Mouse (Mus musculus) midbrain, postnatal 0 days (tissue): ENCODE measurements around the gene Gm20390. TPM values are rescaled to one million over a fixed set of nuclear protein-coding genes. Genes with fewer than 3 reads are reported as not detected.
"Not testable (repeated sequence)": the region's sequence is repeated elsewhere in the genome, so short reads cannot be mapped to it uniquely, and the experiment has no call there.

Experiments used
- ATAC-seq: fragments of 200-750 bp; cut with Nextera tagmentation; 2 replicates; pipeline ENCODE4 v1.8.0; 2017; ENCODE audit warnings: moderate number of reproducible peaks, mild to moderate bottlenecking, moderate TSS enrichment, moderate library complexity; ENCODE audit not compliant: low FRiP score
- DNase-seq: peaks from one replicate; pipeline ENCODE4 v3.0.0-alpha.2; 2015; ENCODE audit warnings: low spot score
- H3K27ac ChIP-seq: fragments of 300-500 bp; sonication (generic); 2 replicates; pipeline ENCODE4 v1.5.1; 2014; ENCODE audit warnings: low read depth, mild to moderate bottlenecking, low read length, mixed read lengths
- H3K27me3 ChIP-seq: fragments of 300-500 bp; sonication (generic); 2 replicates; pipeline ENCODE4 v1.6.1; 2014; ENCODE audit warnings: low read length, control low read depth, mixed read lengths; ENCODE audit not compliant: insufficient read depth
- H3K36me3 ChIP-seq: fragments of 300-500 bp; sonication (generic); 2 replicates; pipeline ENCODE4 v1.6.1; 2014; ENCODE audit warnings: low read length, control low read depth, mixed read lengths; ENCODE audit not compliant: insufficient read depth
- H3K4me1 ChIP-seq: fragments of 300-500 bp; sonication (generic); 2 replicates; pipeline ENCODE4 v1.6.1; 2014; ENCODE audit warnings: mild to moderate bottlenecking, control low read depth, antibody characterized with exemption, low read length, mixed read lengths; ENCODE audit not compliant: insufficient read depth
- H3K4me2 ChIP-seq: fragments of 300-500 bp; sonication (generic); 2 replicates; pipeline ENCODE4 v1.6.1; 2014; ENCODE audit warnings: low read depth, mild to moderate bottlenecking, low read length, mixed read lengths; ENCODE audit not compliant: poor library complexity, severe bottlenecking
- H3K4me3 ChIP-seq: fragments of 300-500 bp; sonication (generic); 2 replicates; pipeline ENCODE4 v1.5.1; 2014; ENCODE audit warnings: low read depth, mild to moderate bottlenecking, low read length, moderate library complexity
- H3K9ac ChIP-seq: fragments of 300-500 bp; sonication (generic); replicated peaks from 2 replicates; pipeline ENCODE4 v1.6.1; 2014; ENCODE audit warnings: mild to moderate bottlenecking, low read length, moderate library complexity, mixed read lengths; ENCODE audit not compliant: poor library complexity, severe bottlenecking
- H3K9me3 ChIP-seq: fragments of 300-500 bp; sonication (generic); 2 replicates; pipeline ENCODE4 v1.6.1; 2016; ENCODE audit warnings: low read length, control low read depth
- CTCF ChIP-seq: IDR thresholded peaks from 2 replicates; pipeline ENCODE4 v1.5.1; 2016; ENCODE audit warnings: antibody characterized with exemption, mild to moderate bottlenecking
- WGBS: fragments of 180-500 bp; shearing (Covaris S2); extraction: QIAGEN DNeasy Blood & Tissue Kit; methylation state at CpG from one replicate; pipeline ENCODE4 v1.1.7; 2014; 5-methylcytosine and 5-hydroxymethylcytosine counted together
- polyA plus RNA-seq: library from polyadenylated mRNA; unstranded; fragments of >200 nt; fragmentation: Nextera tagmentation; extraction: Ambion mirVana; gene quantifications from 2 replicates; pipeline ENCODE4 v1.2.1, GENCODE M21; 2015
- total RNA-seq: library from RNA; depleted of rRNA; stranded (reverse); fragments of >200 nt; gene quantifications from 2 replicates; pipeline ENCODE4 v1.2.3, GENCODE M21; 2014; rRNA removed

The Gm20390 gene
- total and polyA plus RNA-seq, 2 experiments from 2014 or later = 61.1 to 379 TPM

- H3K4me2 ChIP-seq = no peak overlapping the region
- peak; percentile 49 for TF ChIP-seq CTCF
- H3K36me3 ChIP-seq = peaks cover 18% of the 10 kb centered on the region; the same call in 1 of the 2 replicates
- no peak overlapping the region for H3K9ac ChIP-seq
- no peak overlapping the region for H3K27ac ChIP-seq
- no peaks in the 10 kb centered on the region for H3K27me3 ChIP-seq
- H3K9me3 ChIP-seq = no peaks in the 10 kb centered on the region
- DNase-seq (no peak), ATAC-seq (no peak)
- no peaks in the 10 kb centered on the region for H3K4me1 ChIP-seq
- H3K4me3 ChIP-seq = no peak overlapping the region
Observed at GRCm38 (mm10) chr11:93929106-93929505, 39.0 kb downstream of the Gm20390 start.

GRCm38 (mm10) chr11:93915019-93915418, 53.1 kb downstream of the Gm20390 start:
- not testable (repeated sequence) for H3K9me3 ChIP-seq, H3K9ac ChIP-seq, H3K4me1 ChIP-seq, H3K27ac ChIP-seq, DNase-seq, H3K4me3 ChIP-seq, ATAC-seq, H3K4me2 ChIP-seq, H3K27me3 ChIP-seq
- peaks cover 33% of the 10 kb centered on the region for H3K36me3 ChIP-seq
- 98% methylated on average over 2 of the region's 2 CpGs for WGBS

- no peak overlapping the region for H3K4me2 ChIP-seq
- no peak for ATAC-seq
- no peak for TF ChIP-seq CTCF
- H3K27me3 ChIP-seq = no peaks in the 10 kb centered on the region
- H3K27ac ChIP-seq = no peak overlapping the region
- no peak for DNase-seq
- no peak overlapping the region for H3K9ac ChIP-seq
- H3K36me3 ChIP-seq = peaks cover 23% of the 10 kb centered on the region
- WGBS = 93% methylated on average over 3 of the region's 3 CpGs
- H3K4me1 ChIP-seq = no peaks in the 10 kb centered on the region
- no peak overlapping the region for H3K4me3 ChIP-seq
- no peaks in the 10 kb centered on the region for H3K9me3 ChIP-seq
Observed at GRCm38 (mm10) chr11:93911603-93912002, 56.5 kb downstream of the Gm20390 start.

- Histone ChIP-seq H3K4me3 (no peak overlapping the region), H3K4me2 (no peak overlapping the region), H3K9me3 (no peaks in the 10 kb centered on the region), H3K36me3 (peaks cover 21% of the 10 kb centered on the region), H3K27me3 (no peaks in the 10 kb centered on the region), H3K4me1 (no peaks in the 10 kb centered on the region), H3K27ac (no peak overlapping the region), H3K9ac (no peak overlapping the region)
- 95% methylated on average over 9 of the region's 9 CpGs for WGBS
- DNase-seq (no peak), ATAC-seq (no peak)
- TF ChIP-seq CTCF = no peak
Observed at GRCm38 (mm10) chr11:93908829-93909228, 59.3 kb downstream of the Gm20390 start.

- Histone ChIP-seq H3K36me3 (peaks cover 17% of the 10 kb centered on the region), H3K27me3 (no peaks in the 10 kb centered on the region), H3K9me3 (no peaks in the 10 kb centered on the region), H3K9ac (no peak overlapping the region), H3K4me1 (no peaks in the 10 kb centered on the region), H3K4me3 (no peak overlapping the region), H3K4me2 (no peak overlapping the region), H3K27ac (no peak overlapping the region)
- TF ChIP-seq CTCF = no peak
- WGBS = 92% methylated on average over 3 of the region's 3 CpGs
- DNase-seq (no peak), ATAC-seq (no peak)
Observed at GRCm38 (mm10) chr11:93907839-93908238, 60.3 kb downstream of the Gm20390 start.

- no peak overlapping the region for H3K9ac ChIP-seq
- no peak for TF ChIP-seq CTCF
- no peak overlapping the region for H3K27ac ChIP-seq
- no peaks in the 10 kb centered on the region for H3K4me1 ChIP-seq
- ATAC-seq (no peak), DNase-seq (no peak)
- WGBS = 93% methylated on average over 3 of the region's 4 CpGs
- no peak overlapping the region for H3K4me2 ChIP-seq
- no peaks in the 10 kb centered on the region for H3K27me3 ChIP-seq
- H3K4me3 ChIP-seq = no peak overlapping the region
- H3K36me3 ChIP-seq = peaks cover 17% of the 10 kb centered on the region
- no peaks in the 10 kb centered on the region for H3K9me3 ChIP-seq
Observed at GRCm38 (mm10) chr11:93906834-93907233, 61.3 kb downstream of the Gm20390 start.

Other genes with a start within 250 kb of the Gm20390 start
- 35.3 and 37.1 TPM in 2 replicates for gene Utp18, start 82.5 kb downstream of the Gm20390 start, total RNA-seq
- gene Utp18, start 82.5 kb downstream of the Gm20390 start, polyA plus RNA-seq = 22.3 and 25.9 TPM in 2 replicates
- gene Mbtd1, start 82.4 kb downstream of the Gm20390 start, total RNA-seq = 10.5 and 20.1 TPM in 2 replicates
- 8.0 and 11.6 TPM in 2 replicates for gene Mbtd1, start 82.4 kb downstream of the Gm20390 start, polyA plus RNA-seq
- gene Nme2, start 12.0 kb downstream of the Gm20390 start, total RNA-seq = 237 and 286 TPM in 2 replicates
- 139 and 145 TPM in 2 replicates for gene Nme2, start 12.0 kb downstream of the Gm20390 start, polyA plus RNA-seq
- 46.2 and 66.9 TPM in 2 replicates for gene Nme1, start 228 bp upstream of the Gm20390 start, total RNA-seq
- 383 and 424 TPM in 2 replicates for gene Nme1, start 228 bp upstream of the Gm20390 start, polyA plus RNA-seq
- 131 and 161 TPM in 2 replicates for gene Spag9, start 27.8 kb upstream of the Gm20390 start, total RNA-seq
- 66.8 and 80.7 TPM in 2 replicates for gene Spag9, start 27.8 kb upstream of the Gm20390 start, polyA plus RNA-seq
- 15.6 and 20.4 TPM in 2 replicates for gene Tob1, start 243.2 kb upstream of the Gm20390 start, total RNA-seq
- gene Tob1, start 243.2 kb upstream of the Gm20390 start, polyA plus RNA-seq = 25.5 and 27.9 TPM in 2 replicates